Mouse (Mus musculus) mouse embryonic stem cell (cell line): ENCODE measurements around the gene Gpc6.

Source experiments
- in situ Hi-C, 2 experiments: fragments of 300-500 bp; cut with MboI; formaldehyde crosslinking; loops; 1 replicate in 1 of 2; 3 replicates in 1 of 2; pipeline ENCODE4 v1.14.3; 2019 to 2020; ENCODE audit warnings: low sequenced_read_pairs in 2 of 2, low pct_unique_long_range_greater_than_20kb in 1 of 2, mixed read lengths in 1 of 2; ENCODE audit not compliant: unreplicated experiment in 1 of 2

The Gpc6 gene

DNA sequence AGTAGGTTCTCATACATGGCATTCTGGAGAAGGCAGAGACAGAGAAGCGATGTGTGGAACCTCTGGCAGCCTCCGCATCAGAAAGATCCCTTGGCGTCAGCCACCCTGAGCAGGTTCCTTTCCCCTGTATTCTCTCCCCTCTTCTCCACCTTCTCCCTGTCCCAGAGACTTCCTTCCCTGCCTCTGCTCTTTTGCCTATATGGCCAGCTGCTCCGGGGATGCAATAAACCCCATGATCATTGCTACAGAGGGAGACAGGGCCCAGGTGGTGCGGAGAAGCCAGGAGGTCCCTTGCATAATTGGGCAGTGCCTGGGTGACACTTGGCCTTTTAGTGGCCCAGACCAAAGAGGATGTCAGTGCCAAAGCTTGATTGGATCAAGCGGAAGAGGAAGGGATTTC is 910.4 kb downstream of the Gpc6 start:
- in situ Hi-C loops, result no loop called here

- in situ Hi-C loops, result no loop called here
Measured at GRCm38 (mm10) chr14:117837021-117837420, 911.9 kb downstream of the Gpc6 start.

GRCm38 (mm10) chr14:117837715-117838114 is 912.6 kb downstream of the Gpc6 start:
- in situ Hi-C loops, result no loop called here

DNA sequence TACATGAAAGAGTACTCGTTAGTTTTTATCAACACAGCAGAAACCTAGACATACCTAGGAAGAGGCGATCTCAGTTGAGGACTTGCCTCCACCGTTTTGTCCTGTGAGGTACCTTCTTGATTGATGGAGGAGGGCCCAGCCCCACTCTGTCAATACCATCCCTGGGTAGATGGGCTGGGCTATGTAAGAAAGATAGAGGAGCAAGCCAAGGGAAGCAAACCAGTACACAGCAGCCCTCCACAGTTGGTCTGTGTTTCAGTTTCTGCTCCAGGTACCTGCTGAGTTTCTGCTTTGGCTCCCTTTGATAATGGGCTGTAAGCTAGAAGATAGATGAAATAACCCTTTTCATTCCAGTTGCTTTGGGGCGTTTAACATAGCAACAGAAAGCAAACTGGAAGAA is 916.1 kb downstream of the Gpc6 start:
- in situ Hi-C loops, result no loop called here

GRCm38 (mm10) chr14:117841797-117842553 is 916.9 kb downstream of the Gpc6 start:
- in situ Hi-C loops, result no loop called here

DNA sequence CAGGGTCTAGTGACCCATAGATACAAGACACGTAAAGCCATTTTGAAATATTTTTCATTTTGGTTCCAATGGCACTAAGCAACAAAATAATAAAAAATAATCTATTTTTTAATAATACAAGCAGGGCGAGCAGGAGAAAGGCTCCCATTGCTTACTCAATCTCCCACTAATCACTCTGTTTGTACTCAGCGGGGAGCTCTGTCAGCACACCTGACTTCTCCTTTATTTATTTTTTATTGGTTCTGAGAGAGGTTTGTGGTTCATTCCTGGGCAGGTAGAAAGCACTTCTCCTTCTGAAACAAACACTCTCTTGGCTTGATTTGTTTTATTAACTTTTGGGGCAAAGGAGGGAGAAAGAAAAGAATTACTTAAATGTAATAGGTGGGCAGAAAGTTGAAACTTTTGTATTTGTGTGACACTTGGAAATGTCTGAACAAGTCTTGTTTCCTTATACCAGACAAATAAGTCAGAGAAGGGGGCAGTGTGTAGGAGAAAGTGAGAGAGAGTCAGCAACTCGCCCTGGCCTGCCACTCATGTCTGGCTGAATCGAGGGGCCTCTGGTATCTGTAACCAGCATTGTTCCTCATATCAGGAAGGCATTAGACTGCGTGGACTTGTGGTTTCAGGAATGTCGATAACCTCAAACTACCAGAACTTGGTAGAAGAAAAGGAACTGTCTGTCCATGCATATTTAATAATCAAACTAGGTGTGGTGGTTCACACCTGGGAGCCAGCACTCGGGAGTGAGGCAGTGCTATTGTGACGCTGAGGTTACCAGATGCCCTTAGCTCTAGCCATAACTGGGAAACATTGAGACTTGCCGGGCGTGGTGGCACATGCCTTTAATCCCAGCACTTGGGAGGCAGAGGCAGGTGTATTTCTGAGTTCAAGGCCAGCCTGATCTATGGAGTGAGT is 924.7 kb downstream of the Gpc6 start:
- in situ Hi-C loops, result no loop called here

- in situ Hi-C loops, result no loop called here
Measured at GRCm38 (mm10) chr14:117852266-117852665, 927.2 kb downstream of the Gpc6 start.

DNA sequence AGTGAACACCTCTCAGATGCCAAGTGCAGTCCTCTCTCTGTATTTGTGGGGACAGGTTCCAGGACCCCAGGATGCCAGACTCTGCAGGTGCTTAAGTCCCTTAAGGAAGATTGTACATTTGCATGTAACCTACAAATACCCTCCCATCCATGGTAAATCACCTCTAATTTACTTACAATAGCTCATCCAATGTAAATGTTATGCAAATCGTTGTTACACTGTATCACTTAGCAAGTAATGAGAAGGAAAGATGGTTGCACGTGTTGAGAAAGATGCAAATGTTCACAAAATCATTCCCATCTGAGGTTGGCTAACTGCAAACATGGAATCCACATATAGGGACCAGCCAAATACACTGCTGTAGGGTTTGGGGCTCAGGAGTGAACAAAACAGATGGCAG is 927.7 kb downstream of the Gpc6 start:
- in situ Hi-C loops, result no loop called here

DNA sequence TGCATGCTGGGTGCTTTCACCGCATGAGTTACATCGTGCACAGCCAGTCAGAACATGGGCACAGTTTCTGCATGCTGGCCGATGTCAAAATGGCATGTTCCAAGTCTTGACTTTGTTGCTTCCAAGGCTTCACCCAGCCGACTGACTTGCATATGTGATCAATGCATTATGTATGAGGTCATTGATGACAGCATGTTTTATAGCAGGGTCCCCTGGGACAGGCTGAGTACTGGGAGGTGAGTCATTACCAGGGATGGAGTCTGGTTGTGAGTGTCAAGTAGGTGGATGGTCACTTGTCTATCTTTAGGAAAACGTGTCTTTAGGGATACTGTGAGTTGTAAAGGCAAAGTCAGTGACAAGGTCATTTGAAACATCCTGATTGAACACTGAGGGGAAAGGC is 929.4 kb downstream of the Gpc6 start:
- in situ Hi-C loops, result no loop called here

- in situ Hi-C loops, result no loop called here
Measured at GRCm38 (mm10) chr14:117871268-117871667, 946.2 kb downstream of the Gpc6 start.

GRCm38 (mm10) chr14:117879313-117879712 is 954.2 kb downstream of the Gpc6 start:
- in situ Hi-C loops, result no loop called here

GRCm38 (mm10) chr14:117881112-117881511 is 956.0 kb downstream of the Gpc6 start:
- in situ Hi-C loops, result no loop called here

DNA sequence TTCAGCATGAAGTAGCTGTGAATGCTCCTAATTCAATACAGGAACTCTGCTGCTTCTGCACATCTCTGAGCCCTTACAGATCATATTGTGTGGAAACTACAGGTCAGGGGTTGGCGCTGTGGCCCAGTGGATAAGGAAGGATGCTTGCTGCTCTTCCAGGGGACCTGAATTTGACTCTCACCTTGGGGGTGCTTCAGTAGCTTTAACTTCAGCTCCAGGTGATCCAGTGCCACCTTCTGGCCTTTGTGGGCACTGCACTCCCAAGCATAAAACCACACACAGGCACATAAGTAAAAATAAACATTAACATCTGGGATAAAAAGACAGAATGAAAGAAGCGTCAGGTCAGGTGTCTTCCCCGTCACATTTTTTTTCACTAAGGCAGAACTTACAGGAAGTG is 957.1 kb downstream of the Gpc6 start:
- in situ Hi-C loops, result no loop called here

- in situ Hi-C loops, result no loop called here
Measured at GRCm38 (mm10) chr14:117889653-117890052, 964.5 kb downstream of the Gpc6 start.

DNA sequence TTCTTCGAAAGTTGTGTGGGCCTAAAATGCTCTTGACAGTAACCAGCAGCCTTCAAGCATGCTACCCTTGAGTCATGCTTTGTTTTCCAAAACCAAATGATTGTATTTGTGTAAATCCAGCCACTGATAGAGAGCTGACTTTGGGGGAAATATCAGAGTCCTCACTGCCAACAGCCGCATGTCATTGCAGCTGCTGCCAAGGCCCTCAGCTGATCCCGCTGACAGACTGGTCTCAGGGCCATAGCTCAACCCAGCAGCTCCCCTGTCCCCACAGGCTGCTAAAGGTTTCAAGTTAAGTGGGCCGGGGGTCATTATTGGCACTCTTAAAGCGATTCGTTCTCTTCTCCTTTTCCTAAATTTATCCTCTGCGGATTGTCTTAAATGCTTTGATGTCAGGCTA is 966.3 kb downstream of the Gpc6 start:
- in situ Hi-C loops, result no loop called here

DNA sequence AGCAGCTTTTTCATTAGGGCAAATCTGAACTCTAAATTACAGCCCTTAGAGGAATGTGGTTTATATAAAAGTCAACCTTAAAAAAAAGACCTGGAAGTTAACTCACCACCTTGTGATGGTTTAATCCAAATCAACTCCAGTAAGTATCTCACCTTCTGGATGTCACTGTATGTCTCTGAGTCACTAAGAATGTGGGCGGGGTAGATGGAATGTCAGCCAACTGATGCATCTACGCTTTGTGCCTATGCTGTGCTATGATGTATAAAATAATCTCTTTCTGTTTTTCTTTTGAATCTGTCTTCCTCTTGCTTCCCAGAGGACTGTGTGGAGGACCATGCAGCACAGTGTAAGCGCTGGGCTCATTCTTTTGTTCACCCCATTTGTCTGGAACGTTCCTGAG is 966.9 kb downstream of the Gpc6 start:
- in situ Hi-C loops, result no loop called here

GRCm38 (mm10) chr14:117894869-117895538 is 969.9 kb downstream of the Gpc6 start:
- in situ Hi-C loops, result no loop called here

DNA sequence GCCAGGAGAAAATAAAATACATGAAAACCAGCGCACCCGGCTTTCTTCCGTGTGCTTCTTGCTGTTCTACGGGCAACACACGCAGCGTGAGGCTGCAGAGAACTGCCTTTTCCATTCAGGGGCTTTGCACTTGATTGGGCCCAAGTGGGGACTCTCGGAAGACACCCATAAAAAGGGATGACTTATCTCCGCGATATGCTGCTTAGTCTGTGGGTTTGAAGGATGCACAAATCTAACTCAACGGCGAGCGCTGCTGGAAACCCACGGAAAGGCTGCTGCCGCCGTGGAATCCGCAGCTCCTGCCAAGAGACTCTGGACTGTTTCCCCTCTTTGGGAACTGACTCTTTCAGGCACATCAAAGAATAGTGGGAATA is 970.4 kb downstream of the Gpc6 start:
- in situ Hi-C loops, result no loop called here

- in situ Hi-C loops, result no loop called here
Measured at GRCm38 (mm10) chr14:117904300-117904699, 979.2 kb downstream of the Gpc6 start.
